Mouse (Mus musculus): ENCODE data around the gene Spred3.

GRCm38 (mm10) chr7:29162294-29162693, 7.9 kb downstream of the Spred3 start:
- TF ChIP-seq CTCF (IDR thresholded peaks at IDR 0.05; ENCODE audit: borderline replicate concordance, extremely low read depth, insufficient read depth, insufficient read length) (no peak), POLR2A (IDR thresholded peaks at IDR 0.05; ENCODE audit: borderline replicate concordance, extremely low read depth, insufficient read depth, insufficient read length, poor library complexity, severe bottlenecking) (no peak)

Data from brain, embryonic 14.5 days (tissue).